Comparison of ENCODE assay signal across 8 mouse cellular contexts in genomic region chr7:139364005-139364557, GRCm38 (mm10). TPM values are rescaled to one million over a fixed set of nuclear protein-coding genes. Genes with fewer than 3 reads are reported as not detected.
DNase-seq lines count a peak whose midpoint lies in the region; ATAC-seq lines count a peak whose summit lies in the region.

No protein-coding gene starts in this region.

- DNase-seq in adipocyte (ENCODE audit: low spot score): peak; percentile 78
- DNase-seq in cerebellum, postnatal 36 days: peak; percentile 69 to 76
- DNase-seq in gastrocnemius, adult 18-20 months (ENCODE audit: low spot score): peak; percentile 86
- DNase-seq in left cerebral cortex, adult 11 months (ENCODE audit: low spot score): peak; percentile 51
- DNase-seq in lung, postnatal 10 days: peak; percentile 89
- peak; percentile 71 to 72 for DNase-seq in right cerebral cortex, adult 2 months (ENCODE audit: low spot score in 2 of 2)
- DNase-seq in thymus, postnatal 36 days: no peak

- ATAC-seq in hindbrain, embryonic 13.5 days (ENCODE audit: low FRiP score): peak; percentile 60

- peak overlapping the region; percentile 59 for H3K27ac ChIP-seq in hindbrain, embryonic 13.5 days

- no peaks in the 10 kb centered on the region for H3K27me3 ChIP-seq in hindbrain, embryonic 13.5 days

- H3K36me3 ChIP-seq in hindbrain, embryonic 13.5 days: no peaks in the 10 kb centered on the region

- H3K4me1 ChIP-seq in hindbrain, embryonic 13.5 days (replicated peaks): peaks cover 33% of the 10 kb centered on the region

- peak overlapping the region; percentile 21; the same call in 1 of the 2 replicates for H3K4me2 ChIP-seq in hindbrain, embryonic 13.5 days

- no peaks in the 10 kb centered on the region for H3K9me3 ChIP-seq in hindbrain, embryonic 13.5 days

- no peak overlapping the region for H3K9ac ChIP-seq in hindbrain, embryonic 13.5 days

- H3K4me3 ChIP-seq in hindbrain, embryonic 13.5 days: no peak overlapping the region

- 9% methylated on average over 9 of the region's 9 CpGs for whole genome bisulfite sequencing in hindbrain, embryonic 13.5 days

RNA-seq across cellular contexts. Expression of gene Inpp5a, which starts 24.8 kb away (rescaled TPM):
- total RNA-seq in gastrocnemius, adult 18-20 months (2021): 10 to 100 TPM; 77.1 to 92.8 TPM
- polyA plus RNA-seq in hindbrain, embryonic 13.5 days (2015; fragmentation: Nextera tagmentation; extraction: Ambion mirVana): 15.9 and 16.4 TPM in 2 replicates

Comparison
In these comparisons a context has a peak if more than half of its experiments do, and no peak if none do; other contexts are left out.
1. DNase-seq: peak in adipocyte (single experiment), cerebellum, postnatal 36 days (2 of 2), gastrocnemius, adult 18-20 months (single experiment), left cerebral cortex, adult 11 months (single experiment), lung, postnatal 10 days (single experiment) and right cerebral cortex, adult 2 months (2 of 2); none in thymus, postnatal 36 days (0 of 2).